22 mouse cellular contexts compared by ENCODE assay signal in genomic region chr6:115291823-115292222, GRCm38 (mm10). TPM values are rescaled to one million over a fixed set of nuclear protein-coding genes. Genes with fewer than 3 reads are reported as not detected.
DNase-seq lines count a peak whose midpoint lies in the region; ATAC-seq and TF ChIP-seq lines count a peak whose summit lies in the region.
"Had no signal": no experiment of that assay in that cellular context is flagged by ENCODE, and none has a peak within 500 bp of the region (broad histone marks: within the 10 kb centered on the region; RNA-seq: fewer than 3 reads in every experiment).

No protein-coding gene starts in this region.

- no peak overlapping the region for H3K4me2 ChIP-seq in forebrain, postnatal 0 days (ENCODE audit: low read depth)
- H3K4me2 ChIP-seq in forebrain, embryonic 11.5 days (ENCODE audit: low read depth, low read length, severe bottlenecking) = no peak overlapping the region
- H3K4me2 ChIP-seq: embryonic facial prominence, embryonic 12.5 days; forebrain, embryonic 12.5 days; heart, embryonic 15.5 days; hindbrain, embryonic 14.5 days had no signal

- H3K27ac ChIP-seq in forebrain, postnatal 0 days (ENCODE audit: low read depth, low read length) = no peak overlapping the region
- H3K27ac ChIP-seq in forebrain, embryonic 11.5 days (ENCODE audit: low read depth, low read length) = no peak overlapping the region
- peak overlapping the region; percentile 65; the same call in 1 of the 2 replicates for H3K27ac ChIP-seq in layer of hippocampus, adult 2 months
- H3K27ac ChIP-seq: embryonic facial prominence, embryonic 12.5 days; forebrain, embryonic 12.5 days; heart, embryonic 15.5 days; hindbrain, embryonic 10.5 days; hindbrain, embryonic 14.5 days had no signal

- no peak overlapping the region for H3K4me3 ChIP-seq in forebrain, postnatal 0 days (ENCODE audit: low read depth, low read length)
- no peak overlapping the region for H3K4me3 ChIP-seq in forebrain, embryonic 11.5 days (ENCODE audit: low read depth, low read length)
- no peak overlapping the region for H3K4me3 ChIP-seq in layer of hippocampus, adult 2 months
- H3K4me3 ChIP-seq: embryonic facial prominence, embryonic 12.5 days; forebrain, embryonic 12.5 days; heart, embryonic 15.5 days; hindbrain, embryonic 10.5 days had no signal

- no peaks in the 10 kb centered on the region; the same call in 1 of the 2 replicates for H3K4me1 ChIP-seq in forebrain, postnatal 0 days (ENCODE audit: insufficient read depth)
- no peaks in the 10 kb centered on the region for H3K4me1 ChIP-seq in forebrain, embryonic 11.5 days (replicated peaks; ENCODE audit: control insufficient read depth, insufficient read depth, low read length)
- H3K4me1 ChIP-seq: forebrain, embryonic 12.5 days; hindbrain, embryonic 10.5 days had no signal

- no peaks in the 10 kb centered on the region for H3K9me3 ChIP-seq in forebrain, postnatal 0 days (ENCODE audit: low read length)
- no peaks in the 10 kb centered on the region for H3K9me3 ChIP-seq in forebrain, embryonic 11.5 days (ENCODE audit: control insufficient read depth, low read length)
- H3K9me3 ChIP-seq: embryonic facial prominence, embryonic 12.5 days; forebrain, embryonic 12.5 days; G1E; heart, embryonic 15.5 days; hindbrain, embryonic 10.5 days had no signal

- no peaks in the 10 kb centered on the region for H3K27me3 ChIP-seq in forebrain, postnatal 0 days (ENCODE audit: insufficient read depth, low read length)
- H3K27me3 ChIP-seq in forebrain, embryonic 11.5 days (ENCODE audit: control insufficient read depth, insufficient read depth, low read length) = no peaks in the 10 kb centered on the region
- H3K27me3 ChIP-seq: embryonic facial prominence, embryonic 12.5 days; forebrain, embryonic 12.5 days had no signal

- peak; percentile 43 for DNase-seq in forebrain, postnatal 0 days
- no peak for DNase-seq in forebrain, embryonic 11.5 days (ENCODE audit: low spot score)
- DNase-seq in layer of hippocampus, adult 2 months (ENCODE audit: low spot score in 2 of 2) = no peak
- no peak for DNase-seq in layer of hippocampus, postnatal 14 days (ENCODE audit: low spot score in 2 of 2)
- DNase-seq in right cerebral cortex, postnatal 25 days = peak; percentile 52
- DNase-seq in right cerebral cortex, adult 18-20 months = no peak
- DNase-seq in adrenal gland, postnatal 25 days = no peak
- DNase-seq: adrenal gland, adult 8-10 months; B cell, adult 2 months; cerebellum, adult 11-12 months; cerebellum, adult 9-10 months; cerebellum, postnatal 25 days; gastrocnemius, postnatal 36 days; heart, adult 18-20 months had no signal

- TF ChIP-seq CTCF in forebrain, postnatal 0 days (IDR thresholded peaks at IDR 0.05; ENCODE audit: low read depth) = no peak
- no peak for TF ChIP-seq CTCF in layer of hippocampus, adult 2 months (conservative IDR thresholded peaks at IDR 0.05)

- H3K36me3 ChIP-seq in forebrain, postnatal 0 days (ENCODE audit: insufficient read depth) = no peaks in the 10 kb centered on the region
- no peaks in the 10 kb centered on the region for H3K36me3 ChIP-seq in forebrain, embryonic 11.5 days (ENCODE audit: control insufficient read depth, insufficient read depth, low read length)
- H3K36me3 ChIP-seq: embryonic facial prominence, embryonic 12.5 days; forebrain, embryonic 12.5 days; G1E; heart, embryonic 15.5 days; hindbrain, embryonic 10.5 days had no signal

- no peak; the same call in 1 of the 2 replicates for ATAC-seq in forebrain, postnatal 0 days
- ATAC-seq in forebrain, embryonic 11.5 days (replicated peaks; ENCODE audit: low FRiP score) = no peak
- ATAC-seq: CD4-positive, CD25-positive, alpha-beta regulatory T cell, adult 4 months; forebrain, embryonic 16.5 days had no signal

- H3K9ac ChIP-seq in forebrain, postnatal 0 days = no peak overlapping the region
- H3K9ac ChIP-seq in forebrain, embryonic 11.5 days (ENCODE audit: low read length) = no peak overlapping the region
- H3K9ac ChIP-seq: embryonic facial prominence, embryonic 12.5 days; forebrain, embryonic 12.5 days; heart, embryonic 15.5 days; hindbrain, embryonic 14.5 days had no signal

- WGBS in forebrain, postnatal 0 days = 78% methylated on average over 6 of the region's 6 CpGs
- 88% methylated on average over 6 of the region's 6 CpGs for WGBS in forebrain, embryonic 11.5 days

RNA-seq across cellular contexts. Expression of gene Timp4, which starts 39.8 kb away (rescaled TPM):
- total RNA-seq in forebrain, postnatal 0 days (2014; rRNA removed) = 9.6 and 10.0 TPM in 2 replicates
- polyA plus RNA-seq in forebrain, postnatal 0 days (2015; fragmentation: Nextera tagmentation; extraction: Ambion mirVana) = 7.9 and 12.7 TPM in 2 replicates
- 0.05 and 0.23 TPM in 2 replicates for polyA plus RNA-seq in forebrain, embryonic 11.5 days (2014; fragmentation: Nextera tagmentation; extraction: Ambion mirVana)
- 10 to 100 TPM; 19.4 to 22.6 TPM for total RNA-seq in layer of hippocampus, adult 2 months (2021)
- total RNA-seq in layer of hippocampus, postnatal 14 days (2021) = 10 to 100 TPM; 25.2 to 34.6 TPM
- 3.3 and 3.4 TPM in 2 replicates for total RNA-seq in adrenal gland, postnatal 25 days (2021)
- polyA plus RNA-seq: G1E had no signal

Comparison
In these comparisons a context has a peak if more than half of its experiments do, and no peak if none do; other contexts are left out.
1. DNase-seq: peak in forebrain, postnatal 0 days (single experiment) and right cerebral cortex, postnatal 25 days (single experiment); none in forebrain, embryonic 11.5 days (single experiment), layer of hippocampus, adult 2 months (0 of 2), layer of hippocampus, postnatal 14 days (0 of 2), right cerebral cortex, adult 18-20 months (single experiment) and adrenal gland, postnatal 25 days (single experiment).